Mouse (Mus musculus) heart, embryonic 11.5 days (tissue): ENCODE data around the gene Car8. TPM values are rescaled to one million over a fixed set of nuclear protein-coding genes. Genes with fewer than 3 reads are reported as not detected.
A peak's percentile ranks its signal among the peaks of the same experiment; 100 is the strongest.

ENCODE experiments used
- ATAC-seq: fragments of 200-750 bp; cut with Nextera tagmentation; replicated peaks from 2 replicates; pipeline ENCODE4 v1.8.0; 2017; ENCODE audit warnings: moderate library complexity; ENCODE audit not compliant: insufficient number of reproducible peaks, low FRiP score, low TSS enrichment
- H3K27ac ChIP-seq: fragments of 300-500 bp; sonication (generic); 2 replicates; pipeline ENCODE4 v1.5.1; 2014; ENCODE audit warnings: mild to moderate bottlenecking, low read depth, low read length
- H3K27me3 ChIP-seq: fragments of 300-500 bp; sonication (generic); 2 replicates; pipeline ENCODE4 v1.6.1; 2014; ENCODE audit warnings: mild to moderate bottlenecking, low read length, mixed read lengths; ENCODE audit not compliant: control insufficient read depth, insufficient read depth
- H3K36me3 ChIP-seq: fragments of 300-500 bp; sonication (generic); 2 replicates; pipeline ENCODE4 v1.6.1; 2014; ENCODE audit warnings: mild to moderate bottlenecking, low read length, moderate library complexity, mixed read lengths; ENCODE audit not compliant: control insufficient read depth, insufficient read depth
- H3K4me1 ChIP-seq: fragments of 300-500 bp; sonication (generic); 2 replicates; pipeline ENCODE4 v1.6.1; 2014; ENCODE audit warnings: low read length; ENCODE audit not compliant: control insufficient read depth, insufficient read depth
- H3K4me2 ChIP-seq: fragments of 300-500 bp; sonication (generic); 2 replicates; pipeline ENCODE4 v1.6.1; 2014; ENCODE audit warnings: mild to moderate bottlenecking, moderate library complexity
- H3K4me3 ChIP-seq: fragments of 300-500 bp; sonication (generic); 2 replicates; pipeline ENCODE4 v1.5.1; 2014; ENCODE audit warnings: low read depth, low read length
- H3K9ac ChIP-seq: fragments of 300-500 bp; sonication (generic); 2 replicates; pipeline ENCODE4 v1.6.1; 2014; ENCODE audit warnings: mild to moderate bottlenecking, low read depth, low read length, moderate library complexity
- H3K9me3 ChIP-seq: fragments of 300-500 bp; sonication (generic); replicated peaks from 2 replicates; pipeline ENCODE4 v1.6.1; 2016; ENCODE audit warnings: low read length; ENCODE audit not compliant: control insufficient read depth
- WGBS: fragments of 180-500 bp; shearing (Covaris S2); extraction: QIAGEN DNeasy Blood & Tissue Kit; methylation state at CpG from one replicate; pipeline ENCODE4 v1.1.7; 2014; ENCODE audit not compliant: insufficient replicate concordance; 5-methylcytosine and 5-hydroxymethylcytosine counted together
- polyA plus RNA-seq: library from polyadenylated mRNA; unstranded; fragments of >200 nt; fragmentation: Nextera tagmentation; extraction: Ambion mirVana; gene quantifications from 2 replicates; pipeline ENCODE4 v1.2.1, GENCODE M21; 2014

The Car8 gene
- polyA plus RNA-seq, 1 experiment from 2014 or later = 5.7 TPM

DNA sequence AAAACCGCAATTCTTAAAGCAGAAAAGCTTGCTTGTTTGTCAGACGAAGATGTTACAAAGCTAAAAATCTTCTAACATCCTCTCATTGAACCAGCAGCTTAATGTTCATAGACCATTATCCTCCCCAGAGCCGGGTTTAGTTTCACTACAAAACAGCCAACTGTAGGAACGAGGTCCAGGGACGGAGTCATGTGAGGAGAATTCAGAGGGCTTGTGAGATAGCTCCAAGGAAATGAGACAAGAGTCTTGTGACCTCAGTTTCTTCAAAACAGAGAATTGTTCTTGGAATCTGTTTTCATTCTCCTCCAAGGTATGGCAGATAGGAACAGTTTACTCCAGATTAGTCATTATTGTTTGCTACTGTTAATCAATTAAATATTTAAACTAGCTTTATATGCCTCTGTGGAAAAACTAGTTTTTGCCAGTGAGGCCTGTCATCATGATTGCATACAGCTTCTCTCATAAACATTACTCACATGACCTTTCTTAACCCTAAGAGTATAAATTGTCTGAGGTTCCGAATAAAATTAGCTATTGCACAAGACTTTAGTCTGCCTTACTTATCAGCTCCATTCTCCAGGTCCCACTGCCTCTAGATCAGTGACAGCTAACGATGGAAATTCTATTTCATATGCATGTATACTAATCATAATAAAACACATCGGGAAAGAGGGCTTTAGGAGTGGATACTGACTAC lies 25.8 kb downstream of the Car8 start:
- H3K4me2 ChIP-seq = no peak overlapping the region
- no peaks in the 10 kb centered on the region for H3K36me3 ChIP-seq
- no peak overlapping the region for H3K9ac ChIP-seq
- ATAC-seq = no peak
- H3K27ac ChIP-seq = no peak overlapping the region
- H3K27me3 ChIP-seq = no peaks in the 10 kb centered on the region
- no peaks in the 10 kb centered on the region for H3K9me3 ChIP-seq
- no peak overlapping the region for H3K4me3 ChIP-seq
- peaks cover 15% of the 10 kb centered on the region for H3K4me1 ChIP-seq
- WGBS = 61% methylated on average over 8 of the region's 8 CpGs

GRCm38 (mm10) chr4:8210452-8210851 lies 28.4 kb downstream of the Car8 start:
- H3K9me3 ChIP-seq = no peaks in the 10 kb centered on the region
- no peak overlapping the region for H3K27ac ChIP-seq
- H3K9ac ChIP-seq = no peak overlapping the region
- no peaks in the 10 kb centered on the region for H3K27me3 ChIP-seq
- 94% methylated on average over 2 of the region's 2 CpGs for WGBS
- no peak overlapping the region for H3K4me2 ChIP-seq
- H3K36me3 ChIP-seq = no peaks in the 10 kb centered on the region
- no peak for ATAC-seq
- no peak overlapping the region for H3K4me3 ChIP-seq
- H3K4me1 ChIP-seq = 0 out of 2 replicates have a peak, but pooled peaks cover 6% of the 10 kb centered on the region

GRCm38 (mm10) chr4:8207924-8208323 lies 30.9 kb downstream of the Car8 start:
- Histone ChIP-seq H3K4me3 (no peak overlapping the region), H3K36me3 (no peaks in the 10 kb centered on the region), H3K27ac (no peak overlapping the region), H3K4me2 (no peak overlapping the region), H3K27me3 (no peaks in the 10 kb centered on the region), H3K9ac (no peak overlapping the region), H3K9me3 (no peaks in the 10 kb centered on the region), H3K4me1 (0 out of 2 replicates have a peak, but pooled peaks cover 6% of the 10 kb centered on the region)
- no peak for ATAC-seq
- WGBS = 43% methylated on average over 1 of the region's 1 CpGs

- H3K4me2 ChIP-seq = no peak overlapping the region
- 0 out of 2 replicates have a peak, but pooled peaks cover 6% of the 10 kb centered on the region for H3K4me1 ChIP-seq
- no peak overlapping the region for H3K27ac ChIP-seq
- H3K9me3 ChIP-seq = no peaks in the 10 kb centered on the region
- ATAC-seq = peak; percentile 55; the same call in 1 of the 2 replicates
- H3K36me3 ChIP-seq = no peaks in the 10 kb centered on the region
- no peak overlapping the region for H3K4me3 ChIP-seq
- WGBS = 70% methylated on average over 6 of the region's 6 CpGs
- no peak overlapping the region for H3K9ac ChIP-seq
- H3K27me3 ChIP-seq = no peaks in the 10 kb centered on the region
Measured at GRCm38 (mm10) chr4:8206918-8207573, 31.8 kb downstream of the Car8 start.

- H3K27ac ChIP-seq = no peak overlapping the region
- H3K4me3 ChIP-seq = no peak overlapping the region
- peaks cover 9% of the 10 kb centered on the region for H3K4me1 ChIP-seq
- no peaks in the 10 kb centered on the region for H3K36me3 ChIP-seq
- no peaks in the 10 kb centered on the region for H3K9me3 ChIP-seq
- ATAC-seq = no peak
- no peak overlapping the region for H3K9ac ChIP-seq
- WGBS = 71% methylated on average over 4 of the region's 4 CpGs
- H3K27me3 ChIP-seq = no peaks in the 10 kb centered on the region
- no peak overlapping the region for H3K4me2 ChIP-seq
Measured at GRCm38 (mm10) chr4:8205089-8205649, 33.7 kb downstream of the Car8 start.

GRCm38 (mm10) chr4:8203367-8203766 lies 35.5 kb downstream of the Car8 start:
- 68% methylated on average over 1 of the region's 1 CpGs for WGBS
- no peak for ATAC-seq
- no peak overlapping the region for H3K4me2 ChIP-seq

DNA sequence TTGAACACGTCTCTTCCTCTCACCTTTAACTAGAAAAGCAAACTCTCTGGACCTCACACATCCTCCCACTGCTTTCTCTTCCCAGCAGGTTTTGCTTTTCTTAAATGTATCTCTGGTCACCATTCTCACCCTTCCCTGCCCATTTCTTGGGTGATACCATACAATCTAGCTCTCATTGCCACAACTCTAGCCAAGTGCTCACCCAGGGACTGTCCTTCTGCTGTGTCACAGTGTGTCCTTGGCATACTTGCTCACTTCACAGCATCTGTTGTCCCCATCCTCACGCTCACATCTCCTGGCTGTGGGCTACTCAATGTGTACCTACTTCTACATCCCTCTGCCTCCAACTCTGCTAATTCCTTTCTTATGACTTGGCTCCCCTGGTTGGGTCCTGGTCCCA lies 37.2 kb downstream of the Car8 start:
- H3K4me2 ChIP-seq = no peak overlapping the region
- 69% methylated on average over 2 of the region's 2 CpGs for WGBS

More at GRCm38 (mm10) chr4:8203367-8203766, 35.5 kb downstream of the Car8 start:
- no peaks in the 10 kb centered on the region for H3K9me3 ChIP-seq
- H3K4me1 ChIP-seq = peaks cover 22% of the 10 kb centered on the region
- no peaks in the 10 kb centered on the region for H3K36me3 ChIP-seq
- no peak overlapping the region for H3K27ac ChIP-seq
- no peak overlapping the region for H3K9ac ChIP-seq
- H3K27me3 ChIP-seq = no peaks in the 10 kb centered on the region
- H3K4me3 ChIP-seq = no peak overlapping the region

GRCm38 (mm10) chr4:8200081-8200480 lies 38.8 kb downstream of the Car8 start:
- Histone ChIP-seq H3K4me1 (peaks cover 20% of the 10 kb centered on the region), H3K27ac (no peak overlapping the region; the same call in 1 of the 2 replicates), H3K9me3 (no peaks in the 10 kb centered on the region), H3K9ac (no peak overlapping the region), H3K27me3 (no peaks in the 10 kb centered on the region), H3K4me3 (no peak overlapping the region), H3K4me2 (no peak overlapping the region), H3K36me3 (no peaks in the 10 kb centered on the region)
- 21% methylated on average over 5 of the region's 5 CpGs for WGBS
- peak; percentile 73; the same call in 1 of the 2 replicates for ATAC-seq

More for the DNA sequence above, 37.2 kb downstream of the Car8 start:
- H3K27me3 ChIP-seq = no peaks in the 10 kb centered on the region
- H3K4me1 ChIP-seq = peaks cover 22% of the 10 kb centered on the region
- no peak for ATAC-seq
- H3K36me3 ChIP-seq = no peaks in the 10 kb centered on the region
- H3K4me3 ChIP-seq = no peak overlapping the region
- H3K9ac ChIP-seq = no peak overlapping the region
- no peaks in the 10 kb centered on the region for H3K9me3 ChIP-seq
- no peak overlapping the region for H3K27ac ChIP-seq
